Mouse (Mus musculus): Measurements from ENCODE around the gene Idua.

- TF ChIP-seq GATA1 (IDR thresholded peaks at IDR 0.05; ENCODE audit: low read length), result no peak
- TF ChIP-seq TAL1 (IDR thresholded peaks at IDR 0.05; ENCODE audit: low read length), result no peak
Observed at GRCm38 (mm10) chr5:108689091-108689490, 29.0 kb downstream of the Idua start.
